Mouse (Mus musculus): ENCODE measurements at regions not wholly inside any gene's neighbourhood (a gene's known extent, or its start where the extent isn't known, plus 50 kb on each side); places are given as distances from the start of the nearest gene placed in this dataset.

DNA sequence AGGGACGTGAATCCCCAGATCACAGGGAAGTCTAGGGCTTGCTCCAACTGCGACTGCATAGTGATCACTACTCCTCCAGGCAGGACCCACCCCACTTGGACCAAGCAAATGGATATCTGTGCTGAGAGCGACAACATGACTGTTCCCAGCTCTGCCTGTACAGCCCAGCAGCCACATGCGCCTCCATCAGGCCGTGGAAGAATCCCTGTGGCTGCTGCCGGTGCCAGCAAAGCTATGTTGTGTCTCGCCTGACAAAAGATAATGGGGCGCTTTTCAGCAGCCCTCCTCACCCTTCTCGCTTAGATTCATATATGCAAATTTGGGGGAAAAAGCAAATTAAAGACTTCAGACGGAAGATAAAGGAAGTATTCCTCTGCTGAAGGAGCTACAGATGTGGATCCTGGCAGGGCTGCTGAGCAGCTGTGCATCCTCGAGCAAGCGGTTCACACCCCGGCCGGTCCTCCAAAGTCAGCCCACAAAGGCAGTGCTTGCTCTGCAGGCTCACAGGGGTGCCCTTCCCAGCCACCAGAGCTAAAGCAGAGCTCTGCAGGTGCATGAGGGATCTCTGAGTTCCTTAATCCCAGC is 418.5 kb downstream of the Ajap1 start:
- H3K4me3 ChIP-seq (ENCODE audit: control insufficient read depth in 1 of 2, insufficient read depth in 1 of 2, low read depth in 2 of 2, low read length in 2 of 2), result no peak overlapping the region
- TF ChIP-seq MYB (IDR thresholded peaks at IDR 0.05; ENCODE audit: low read depth, low read length), result no peak
- TF ChIP-seq POLR2AphosphoS2 (IDR thresholded peaks at IDR 0.05; ENCODE audit: low read length), result no peak
- no peak for TF ChIP-seq ZC3H11A (IDR thresholded peaks at IDR 0.05; ENCODE audit: low read depth, low read length)
- TF ChIP-seq TBP (IDR thresholded peaks at IDR 0.05; ENCODE audit: low read depth, low read length), result no peak
- no peak for TF ChIP-seq SMC3 (IDR thresholded peaks at IDR 0.05; ENCODE audit: low read depth, low read length)
- no peak for TF ChIP-seq RCOR1 (IDR thresholded peaks at IDR 0.05; ENCODE audit: low read depth, low read length)
- no peak for TF ChIP-seq MAX (IDR thresholded peaks at IDR 0.05; ENCODE audit: low read length)
- no peak for TF ChIP-seq ZMIZ1 (IDR thresholded peaks at IDR 0.05; ENCODE audit: low read depth, low read length)
- TF ChIP-seq USF2 (IDR thresholded peaks at IDR 0.05; ENCODE audit: borderline replicate concordance in 1 of 2, insufficient read depth in 1 of 2, low read depth in 1 of 2, low read length in 2 of 2), result no peak
- TF ChIP-seq NRF1 (IDR thresholded peaks at IDR 0.05; ENCODE audit: insufficient read depth, low read depth, low read length, poor library complexity, severe bottlenecking), result no peak
- TF ChIP-seq TAL1 (IDR thresholded peaks at IDR 0.05; ENCODE audit: low read length), result no peak
- H3K4me1 ChIP-seq (ENCODE audit: control insufficient read depth in 1 of 2, insufficient read depth in 2 of 2, low read length in 2 of 2), result no peaks in the 10 kb centered on the region
- H3K79me2 ChIP-seq (ENCODE audit: control insufficient read depth, insufficient read depth, low read length, poor library complexity), result no peaks in the 10 kb centered on the region
- no peaks in the 10 kb centered on the region for H3K27me3 ChIP-seq (ENCODE audit: control insufficient read depth in 1 of 2, insufficient read depth in 2 of 2, low read length in 2 of 2)
- no peaks in the 10 kb centered on the region for H3K36me3 ChIP-seq (ENCODE audit: control insufficient read depth in 1 of 2, insufficient read depth in 2 of 2, low read length in 2 of 2)
- no peak overlapping the region for H3K27ac ChIP-seq (ENCODE audit: control insufficient read depth, low read depth, low read length)
- no peak for DNase-seq (ENCODE audit: low read depth, low spot score)
- H3K9ac ChIP-seq (ENCODE audit: control insufficient read depth, low read depth, low read length, poor library complexity, severe bottlenecking), result no peak overlapping the region
- H3K9me3 ChIP-seq (replicated peaks; ENCODE audit: insufficient read depth, low read length), result no peaks in the 10 kb centered on the region

- Histone ChIP-seq H3K27me3 (ENCODE audit: control insufficient read depth in 1 of 2, insufficient read depth in 2 of 2, low read length in 2 of 2) (no peaks in the 10 kb centered on the region), H3K27ac (ENCODE audit: control insufficient read depth, low read depth, low read length) (no peak overlapping the region), H3K9me3 (replicated peaks; ENCODE audit: insufficient read depth, low read length) (no peaks in the 10 kb centered on the region), H3K4me3 (ENCODE audit: control insufficient read depth in 1 of 2, insufficient read depth in 1 of 2, low read depth in 2 of 2, low read length in 2 of 2) (no peak overlapping the region), H3K79me2 (ENCODE audit: control insufficient read depth, insufficient read depth, low read length, poor library complexity) (no peaks in the 10 kb centered on the region), H3K9ac (ENCODE audit: control insufficient read depth, low read depth, low read length, poor library complexity, severe bottlenecking) (no peak overlapping the region), H3K4me1 (ENCODE audit: control insufficient read depth in 1 of 2, insufficient read depth in 2 of 2, low read length in 2 of 2) (no peaks in the 10 kb centered on the region), H3K36me3 (ENCODE audit: control insufficient read depth in 1 of 2, insufficient read depth in 2 of 2, low read length in 2 of 2) (no peaks in the 10 kb centered on the region)
- no peak for DNase-seq (ENCODE audit: low read depth, low spot score)
- TF ChIP-seq CHD1 (IDR thresholded peaks at IDR 0.05; ENCODE audit: low read depth, low read length) (no peak), NRF1 (IDR thresholded peaks at IDR 0.05; ENCODE audit: insufficient read depth, low read depth, low read length, poor library complexity, severe bottlenecking) (no peak), MEF2A (IDR thresholded peaks at IDR 0.05; ENCODE audit: extremely low read depth, insufficient replicate concordance, low read depth, low read length, poor library complexity, severe bottlenecking) (no peak), ZKSCAN1 (IDR thresholded peaks at IDR 0.05; ENCODE audit: low read depth, low read length) (no peak), MXI1 (IDR thresholded peaks at IDR 0.05; ENCODE audit: low read depth, low read length) (no peak), ZNF384 (IDR thresholded peaks at IDR 0.05; ENCODE audit: low read depth, low read length) (no peak), MAX (IDR thresholded peaks at IDR 0.05; ENCODE audit: low read length) (no peak), USF2 (IDR thresholded peaks at IDR 0.05; ENCODE audit: borderline replicate concordance in 1 of 2, insufficient read depth in 1 of 2, low read depth in 1 of 2, low read length in 2 of 2) (no peak), CHD2 (IDR thresholded peaks at IDR 0.05; ENCODE audit: low read length) (no peak), HCFC1 (IDR thresholded peaks at IDR 0.05; ENCODE audit: low read depth, low read length) (no peak), TBP (IDR thresholded peaks at IDR 0.05; ENCODE audit: low read depth, low read length) (no peak), MYC (IDR thresholded peaks at IDR 0.05; ENCODE audit: low read depth, low read length) (no peak), ZC3H11A (IDR thresholded peaks at IDR 0.05; ENCODE audit: low read depth, low read length) (no peak), MAZ (IDR thresholded peaks at IDR 0.05; ENCODE audit: low read depth, low read length) (no peak), CTCF (IDR thresholded peaks at IDR 0.05 in 2 of 3, conservative IDR thresholded peaks at IDR 0.05 in 1 of 3; ENCODE audit: control insufficient read depth in 1 of 3, insufficient read depth in 1 of 3, low read depth in 2 of 3, low read length in 3 of 3, poor library complexity in 1 of 3, severe bottlenecking in 1 of 3) (no peak), RAD21 (IDR thresholded peaks at IDR 0.05; ENCODE audit: low read depth, low read length) (no peak), POLR2AphosphoS5 (IDR thresholded peaks at IDR 0.05; ENCODE audit: borderline replicate concordance, low read depth, low read length) (no peak), SIN3A (IDR thresholded peaks at IDR 0.05; ENCODE audit: low read length) (no peak)
Measured at GRCm38 (mm10) chr4:153063402-153063801, 419.2 kb downstream of the Ajap1 start.
